Mouse (Mus musculus) midbrain, embryonic 16.5 days (tissue): ENCODE measurements around the gene Mettl25. TPM values are rescaled to one million over a fixed set of nuclear protein-coding genes. Genes with fewer than 3 reads are reported as not detected.

Source experiments
- ATAC-seq: fragments of 200-750 bp; cut with Nextera tagmentation; 2 replicates; pipeline ENCODE4 v1.8.0; 2017; ENCODE audit warnings: moderate TSS enrichment
- H3K27ac ChIP-seq: fragments of 300-500 bp; sonication (generic); 2 replicates; pipeline ENCODE4 v1.5.1; 2014; ENCODE audit warnings: mild to moderate bottlenecking, low read length, mixed read lengths
- H3K27me3 ChIP-seq: fragments of 300-500 bp; sonication (generic); 2 replicates; pipeline ENCODE4 v1.6.1; 2014; ENCODE audit warnings: low read depth, low read length, mixed read lengths; ENCODE audit not compliant: control insufficient read depth, insufficient read depth
- H3K36me3 ChIP-seq: fragments of 300-500 bp; sonication (generic); 2 replicates; pipeline ENCODE4 v1.6.1; 2014; ENCODE audit warnings: mild to moderate bottlenecking, low read length, moderate library complexity, mixed read lengths; ENCODE audit not compliant: control insufficient read depth, insufficient read depth
- H3K4me1 ChIP-seq: fragments of 300-500 bp; sonication (generic); 2 replicates; pipeline ENCODE4 v1.6.1; 2014; ENCODE audit warnings: mild to moderate bottlenecking, low read length, mixed read lengths; ENCODE audit not compliant: control insufficient read depth, insufficient read depth
- H3K4me2 ChIP-seq: fragments of 300-500 bp; sonication (generic); 2 replicates; pipeline ENCODE4 v1.6.1; 2014; ENCODE audit warnings: mild to moderate bottlenecking, low read length, mixed read lengths
- H3K4me3 ChIP-seq: fragments of 300-500 bp; sonication (generic); 2 replicates; pipeline ENCODE4 v1.5.1; 2014; ENCODE audit warnings: low read depth, mild to moderate bottlenecking, low read length, moderate library complexity, mixed read lengths
- H3K9ac ChIP-seq: fragments of 300-500 bp; sonication (generic); 2 replicates; pipeline ENCODE4 v1.6.1; 2014; ENCODE audit warnings: low read depth, low read length, mixed read lengths
- H3K9me3 ChIP-seq: fragments of 300-500 bp; sonication (generic); replicated peaks from 2 replicates; pipeline ENCODE4 v1.6.1; 2014; ENCODE audit warnings: mild to moderate bottlenecking, low read length, mixed read lengths; ENCODE audit not compliant: control insufficient read depth, poor library complexity, severe bottlenecking
- WGBS: fragments of 180-500 bp; shearing (Covaris S2); extraction: QIAGEN DNeasy Blood & Tissue Kit; methylation state at CpG from one replicate; pipeline ENCODE4 v1.1.7; 2014; 5-methylcytosine and 5-hydroxymethylcytosine counted together
- polyA plus RNA-seq: library from polyadenylated mRNA; unstranded; fragments of >200 nt; fragmentation: Nextera tagmentation; extraction: Ambion mirVana; gene quantifications from 2 replicates; pipeline ENCODE4 v1.2.1, GENCODE M21; 2015

Mettl25 gene
- polyA plus RNA-seq: 15.5 and 15.8 TPM in 2 replicates

- Histone ChIP-seq H3K4me1 (peaks cover 15% of the 10 kb centered on the region), H3K9me3 (no peaks in the 10 kb centered on the region), H3K4me2 (peak within 1 kb of the TSS; percentile 91), H3K36me3 (peaks cover 20% of the 10 kb centered on the region), H3K27me3 (no peaks in the 10 kb centered on the region), H3K27ac (peak within 1 kb of the TSS; percentile 99), H3K4me3 (peak within 1 kb of the TSS; percentile 88), H3K9ac (peak within 1 kb of the TSS; percentile 91)
- under 1% methylated on average over 81 of the region's 90 CpGs for WGBS
- peak; percentile 99 for ATAC-seq
Observed at GRCm38 (mm10) chr10:105840928-105841888, at the start of gene Mettl25, which contains the start of gene Ccdc59. TSS of gene Mettl25 (minus strand) at chr10:105841380. TSS of gene Ccdc59 (plus strand) at chr10:105841067.

- Histone ChIP-seq H3K27ac (no peak overlapping the region), H3K4me2 (no peak overlapping the region), H3K36me3 (no peaks in the 10 kb centered on the region), H3K4me3 (no peak overlapping the region), H3K9me3 (no peaks in the 10 kb centered on the region), H3K27me3 (no peaks in the 10 kb centered on the region), H3K4me1 (no peaks in the 10 kb centered on the region), H3K9ac (no peak overlapping the region)
- ATAC-seq: no peak
- 47% methylated on average over 4 of the region's 4 CpGs for WGBS
Observed at GRCm38 (mm10) chr10:105867312-105867711, 26.1 kb upstream of the Mettl25 start.

GRCm38 (mm10) chr10:105851136-105851535 lies 10.0 kb upstream of the Mettl25 start:
- no peaks in the 10 kb centered on the region for H3K27me3 ChIP-seq
- H3K9me3 ChIP-seq: no peaks in the 10 kb centered on the region
- no peak for ATAC-seq
- no peak overlapping the region for H3K9ac ChIP-seq
- H3K4me1 ChIP-seq: no peaks in the 10 kb centered on the region
- peaks cover 20% of the 10 kb centered on the region for H3K36me3 ChIP-seq
- WGBS: 78% methylated on average over 4 of the region's 4 CpGs
- H3K27ac ChIP-seq: no peak overlapping the region
- no peak overlapping the region for H3K4me2 ChIP-seq
- no peak overlapping the region for H3K4me3 ChIP-seq

- Histone ChIP-seq H3K27me3 (no peaks in the 10 kb centered on the region), H3K27ac (no peak overlapping the region), H3K4me1 (no peaks in the 10 kb centered on the region), H3K36me3 (peaks cover 25% of the 10 kb centered on the region), H3K4me2 (no peak overlapping the region), H3K4me3 (no peak overlapping the region), H3K9ac (no peak overlapping the region), H3K9me3 (no peaks in the 10 kb centered on the region)
- 87% methylated on average over 5 of the region's 5 CpGs for WGBS
- no peak for ATAC-seq
Observed at GRCm38 (mm10) chr10:105850286-105850685, 9.1 kb upstream of the Mettl25 start.

GRCm38 (mm10) chr10:105842574-105842973 lies 1.4 kb upstream of the Mettl25 start:
- Histone ChIP-seq H3K9ac (no peak overlapping the region), H3K4me3 (no peak overlapping the region), H3K9me3 (no peaks in the 10 kb centered on the region), H3K4me2 (peak overlapping the region; percentile 91), H3K36me3 (peaks cover 24% of the 10 kb centered on the region), H3K27me3 (no peaks in the 10 kb centered on the region), H3K27ac (no peak overlapping the region), H3K4me1 (peaks cover 15% of the 10 kb centered on the region)
- WGBS: 86% methylated on average over 7 of the region's 7 CpGs
- ATAC-seq: no peak

- ATAC-seq: peak; percentile 28; the same call in 1 of the 2 replicates
- Histone ChIP-seq H3K27me3 (no peaks in the 10 kb centered on the region), H3K36me3 (no peaks in the 10 kb centered on the region), H3K4me1 (no peaks in the 10 kb centered on the region), H3K9ac (no peak overlapping the region), H3K4me2 (no peak overlapping the region), H3K27ac (no peak overlapping the region), H3K9me3 (no peaks in the 10 kb centered on the region), H3K4me3 (no peak overlapping the region)
- WGBS: 64% methylated on average over 10 of the region's 10 CpGs
Observed at GRCm38 (mm10) chr10:105834627-105835228, 6.5 kb downstream of the Mettl25 start.

- 90% methylated on average over 7 of the region's 7 CpGs for WGBS
- H3K4me3 ChIP-seq: no peak overlapping the region
- H3K9ac ChIP-seq: no peak overlapping the region
- H3K9me3 ChIP-seq: no peaks in the 10 kb centered on the region
- H3K4me2 ChIP-seq: no peak overlapping the region
- no peaks in the 10 kb centered on the region for H3K27me3 ChIP-seq
- no peak overlapping the region for H3K27ac ChIP-seq
- H3K36me3 ChIP-seq: no peaks in the 10 kb centered on the region
- ATAC-seq: no peak
- H3K4me1 ChIP-seq: no peaks in the 10 kb centered on the region
Observed at GRCm38 (mm10) chr10:105806259-105807010, 34.7 kb downstream of the Mettl25 start.

GRCm38 (mm10) chr10:105803461-105803860 lies 37.7 kb downstream of the Mettl25 start:
- Histone ChIP-seq H3K4me3 (no peak overlapping the region), H3K36me3 (no peaks in the 10 kb centered on the region), H3K27ac (no peak overlapping the region), H3K9me3 (no peaks in the 10 kb centered on the region), H3K27me3 (no peaks in the 10 kb centered on the region), H3K9ac (no peak overlapping the region), H3K4me2 (no peak overlapping the region), H3K4me1 (no peaks in the 10 kb centered on the region)
- WGBS: 90% methylated on average over 2 of the region's 2 CpGs
- ATAC-seq: no peak
